Mouse (Mus musculus): Measurements from ENCODE around the gene Shroom3. TPM values are rescaled to one million over a fixed set of nuclear protein-coding genes. Genes with fewer than 3 reads are reported as not detected.

The Shroom3 gene
- polyA plus RNA-seq, 1 experiment from 2014 or later = 8.0 TPM

DNA sequence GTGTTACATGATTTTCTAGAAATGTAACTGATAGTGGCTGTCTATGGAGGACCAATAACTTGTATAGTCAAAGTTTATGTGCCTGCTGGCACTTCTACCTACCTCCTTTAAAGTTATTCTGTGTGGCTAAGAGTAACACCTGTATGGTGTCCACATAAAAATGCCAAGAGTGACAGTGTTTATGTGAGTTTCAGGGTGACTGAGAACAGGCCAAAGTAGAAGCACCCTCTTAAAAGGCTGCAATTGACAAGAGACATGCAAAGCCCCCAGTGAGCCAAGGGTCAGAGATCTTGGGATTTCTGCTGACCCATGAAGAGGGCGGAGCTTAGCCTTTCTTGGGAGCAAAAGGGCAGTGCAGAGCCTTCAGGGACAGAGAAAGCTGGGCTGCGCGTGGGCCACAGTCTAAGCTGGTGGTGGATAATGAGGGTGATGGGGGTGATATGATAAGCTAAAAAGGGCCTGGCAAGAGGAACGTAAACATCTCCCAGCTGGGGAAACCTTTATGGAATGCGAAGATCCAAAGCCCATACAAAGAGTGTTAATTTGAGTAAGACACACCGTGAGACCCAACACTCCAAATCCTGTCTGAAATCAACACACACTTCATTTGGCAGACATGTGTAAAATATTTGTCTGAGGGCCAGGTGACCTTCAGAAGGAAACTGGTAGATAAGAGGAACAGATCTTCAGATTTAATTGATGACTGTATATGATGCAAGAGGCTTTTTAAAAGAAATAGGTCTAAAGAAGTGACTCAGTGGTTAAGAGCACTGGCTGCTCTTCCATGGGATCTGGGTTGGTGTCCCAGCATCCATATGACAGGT, 101.0 kb downstream of the Shroom3 start:
- no peak for ATAC-seq

DNA sequence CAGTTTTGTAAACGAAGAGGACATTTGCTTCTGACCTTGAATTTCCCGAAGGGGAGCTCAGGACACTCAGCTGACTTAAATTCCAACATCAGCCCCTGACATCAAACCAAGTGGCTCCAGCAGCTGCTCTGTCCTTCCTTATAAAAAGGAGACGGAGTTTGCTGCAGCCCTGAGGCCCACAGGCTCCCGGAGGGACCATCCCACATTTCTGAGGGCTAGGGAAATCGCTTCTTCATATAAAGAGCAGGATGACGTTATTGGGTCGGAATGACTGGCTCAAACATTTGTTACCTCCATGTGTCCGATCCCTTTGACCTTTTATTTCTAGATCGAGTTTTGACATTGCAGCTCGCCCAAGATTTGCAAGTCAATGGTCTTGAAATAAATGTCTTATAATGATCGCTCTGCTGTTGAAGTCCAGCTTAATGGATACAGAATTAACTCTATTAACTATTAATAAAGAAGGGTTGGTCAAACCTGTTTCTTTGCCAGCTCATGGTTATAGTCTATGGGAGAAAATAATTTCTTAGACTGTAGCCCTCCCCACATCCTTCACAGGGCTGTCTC, 102.7 kb downstream of the Shroom3 start:
- H3K36me3 ChIP-seq (ENCODE audit: control insufficient read depth, insufficient read depth) = no peaks in the 10 kb centered on the region
- H3K4me2 ChIP-seq (replicated peaks; ENCODE audit: low read depth) = no peak overlapping the region
- H3K27me3 ChIP-seq (replicated peaks; ENCODE audit: control insufficient read depth, insufficient read depth, low read length) = no peaks in the 10 kb centered on the region
- H3K4me1 ChIP-seq (replicated peaks; ENCODE audit: control insufficient read depth, insufficient read depth, low read length) = no peaks in the 10 kb centered on the region
- H3K9ac ChIP-seq (ENCODE audit: low read depth, low read length) = no peak overlapping the region
- no peak overlapping the region for H3K27ac ChIP-seq (ENCODE audit: low read depth, low read length)
- no peak for ATAC-seq
- WGBS = 88% methylated on average over 11 of the region's 11 CpGs
- H3K4me3 ChIP-seq (ENCODE audit: low read depth, low read length) = no peak overlapping the region
- no peak for TF ChIP-seq CTCF (IDR thresholded peaks at IDR 0.05; ENCODE audit: low read depth)
- no peaks in the 10 kb centered on the region for H3K9me3 ChIP-seq (ENCODE audit: control insufficient read depth)

More for the DNA sequence above, 101.0 kb downstream of the Shroom3 start:
- no peak overlapping the region for H3K27ac ChIP-seq (ENCODE audit: low read depth, low read length)
- no peaks in the 10 kb centered on the region for H3K36me3 ChIP-seq (ENCODE audit: control insufficient read depth, insufficient read depth)
- no peak overlapping the region for H3K9ac ChIP-seq (ENCODE audit: low read depth, low read length)
- H3K27me3 ChIP-seq (replicated peaks; ENCODE audit: control insufficient read depth, insufficient read depth, low read length) = no peaks in the 10 kb centered on the region
- no peak overlapping the region for H3K4me2 ChIP-seq (replicated peaks; ENCODE audit: low read depth)
- no peak for TF ChIP-seq CTCF (IDR thresholded peaks at IDR 0.05; ENCODE audit: low read depth)
- H3K4me1 ChIP-seq (replicated peaks; ENCODE audit: control insufficient read depth, insufficient read depth, low read length) = no peaks in the 10 kb centered on the region
- 36% methylated on average over 6 of the region's 6 CpGs for WGBS
- no peaks in the 10 kb centered on the region for H3K9me3 ChIP-seq (ENCODE audit: control insufficient read depth)
- H3K4me3 ChIP-seq (ENCODE audit: low read depth, low read length) = no peak overlapping the region

GRCm38 (mm10) chr5:92788990-92789389, 105.8 kb downstream of the Shroom3 start:
- ATAC-seq = no peak
- Histone ChIP-seq H3K4me3 (ENCODE audit: low read depth, low read length) (no peak overlapping the region), H3K4me2 (replicated peaks; ENCODE audit: low read depth) (no peak overlapping the region), H3K27ac (ENCODE audit: low read depth, low read length) (no peak overlapping the region), H3K36me3 (ENCODE audit: control insufficient read depth, insufficient read depth) (no peaks in the 10 kb centered on the region), H3K9me3 (ENCODE audit: control insufficient read depth) (no peaks in the 10 kb centered on the region), H3K9ac (ENCODE audit: low read depth, low read length) (no peak overlapping the region), H3K4me1 (replicated peaks; ENCODE audit: control insufficient read depth, insufficient read depth, low read length) (no peaks in the 10 kb centered on the region), H3K27me3 (replicated peaks; ENCODE audit: control insufficient read depth, insufficient read depth, low read length) (no peaks in the 10 kb centered on the region)
- 76% methylated on average over 8 of the region's 8 CpGs for WGBS
- no peak for TF ChIP-seq CTCF (IDR thresholded peaks at IDR 0.05; ENCODE audit: low read depth)

GRCm38 (mm10) chr5:92796089-92796990, 113.1 kb downstream of the Shroom3 start:
- H3K36me3 ChIP-seq (ENCODE audit: control insufficient read depth, insufficient read depth) = no peaks in the 10 kb centered on the region
- TF ChIP-seq CTCF (IDR thresholded peaks at IDR 0.05; ENCODE audit: low read depth) = no peak
- no peak overlapping the region for H3K9ac ChIP-seq (ENCODE audit: low read depth, low read length)
- H3K27ac ChIP-seq (ENCODE audit: low read depth, low read length) = no peak overlapping the region
- no peak overlapping the region for H3K4me3 ChIP-seq (ENCODE audit: low read depth, low read length)
- H3K9me3 ChIP-seq (ENCODE audit: control insufficient read depth) = no peaks in the 10 kb centered on the region
- no peak overlapping the region for H3K4me2 ChIP-seq (replicated peaks; ENCODE audit: low read depth)
- no peaks in the 10 kb centered on the region for H3K4me1 ChIP-seq (replicated peaks; ENCODE audit: control insufficient read depth, insufficient read depth, low read length)
- H3K27me3 ChIP-seq (replicated peaks; ENCODE audit: control insufficient read depth, insufficient read depth, low read length) = no peaks in the 10 kb centered on the region
- WGBS = 49% methylated on average over 11 of the region's 11 CpGs
- no peak for ATAC-seq

DNA sequence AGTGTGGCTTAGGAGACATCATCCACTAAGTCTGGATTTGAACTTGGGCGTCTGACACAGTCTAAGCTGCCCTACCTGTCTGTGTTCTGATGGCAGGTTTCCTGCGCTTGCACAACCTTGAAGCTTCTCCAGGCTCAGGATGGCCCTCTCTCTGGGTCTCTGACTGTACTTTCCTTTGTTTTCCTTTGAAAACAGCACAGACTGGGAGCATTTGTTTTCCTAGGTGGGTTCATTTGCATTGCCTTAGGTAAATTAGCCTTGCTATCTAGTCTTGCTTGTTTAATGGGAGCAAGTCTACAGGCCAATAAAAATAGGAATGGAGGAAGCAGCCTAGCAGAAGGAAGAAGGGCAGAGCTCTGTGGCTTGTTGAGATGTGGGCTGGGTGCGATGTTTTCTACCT, 114.7 kb downstream of the Shroom3 start:
- H3K4me1 ChIP-seq (replicated peaks; ENCODE audit: control insufficient read depth, insufficient read depth, low read length) = no peaks in the 10 kb centered on the region
- no peak for TF ChIP-seq CTCF (IDR thresholded peaks at IDR 0.05; ENCODE audit: low read depth)
- no peaks in the 10 kb centered on the region for H3K9me3 ChIP-seq (ENCODE audit: control insufficient read depth)
- no peak for ATAC-seq
- no peaks in the 10 kb centered on the region for H3K27me3 ChIP-seq (replicated peaks; ENCODE audit: control insufficient read depth, insufficient read depth, low read length)
- no peak overlapping the region for H3K4me3 ChIP-seq (ENCODE audit: low read depth, low read length)
- H3K9ac ChIP-seq (ENCODE audit: low read depth, low read length) = no peak overlapping the region
- 62% methylated on average over 3 of the region's 3 CpGs for WGBS
- no peak overlapping the region for H3K4me2 ChIP-seq (replicated peaks; ENCODE audit: low read depth)
- H3K36me3 ChIP-seq (ENCODE audit: control insufficient read depth, insufficient read depth) = no peaks in the 10 kb centered on the region
- H3K27ac ChIP-seq (ENCODE audit: low read depth, low read length) = no peak overlapping the region

GRCm38 (mm10) chr5:92804379-92804778, 121.1 kb downstream of the Shroom3 start:
- 60% methylated on average over 7 of the region's 7 CpGs for WGBS
- no peak overlapping the region for H3K9ac ChIP-seq (ENCODE audit: low read depth, low read length)
- no peak overlapping the region for H3K27ac ChIP-seq (ENCODE audit: low read depth, low read length)
- ATAC-seq = no peak
- no peak overlapping the region for H3K4me3 ChIP-seq (ENCODE audit: low read depth, low read length)
- no peaks in the 10 kb centered on the region for H3K4me1 ChIP-seq (replicated peaks; ENCODE audit: control insufficient read depth, insufficient read depth, low read length)
- H3K4me2 ChIP-seq (replicated peaks; ENCODE audit: low read depth) = no peak overlapping the region
- H3K36me3 ChIP-seq (ENCODE audit: control insufficient read depth, insufficient read depth) = no peaks in the 10 kb centered on the region
- no peaks in the 10 kb centered on the region for H3K27me3 ChIP-seq (replicated peaks; ENCODE audit: control insufficient read depth, insufficient read depth, low read length)
- TF ChIP-seq CTCF (IDR thresholded peaks at IDR 0.05; ENCODE audit: low read depth) = no peak
- H3K9me3 ChIP-seq (ENCODE audit: control insufficient read depth) = no peaks in the 10 kb centered on the region
